Mouse (Mus musculus) layer of hippocampus, postnatal 36 days (tissue): ENCODE measurements at regions not wholly inside any gene's neighbourhood (a gene's known extent, or its start where the extent isn't known, plus 50 kb on each side); places are given as distances from the start of the nearest gene placed in this dataset.
A peak's percentile ranks its signal among the peaks of the same experiment; 100 is the strongest.

Source experiments
- DNase-seq, 2 experiments: peaks; one replicate each; pipeline ENCODE4 v3.0.0; 2022

GRCm38 (mm10) chr13:118603474-118603873, 66.1 kb upstream of the Fgf10 start:
- no peak for DNase-seq

GRCm38 (mm10) chr13:118596856-118597255, 72.7 kb upstream of the Fgf10 start:
- peak in 1 of 2 experiments; percentile 3 for DNase-seq

- DNase-seq: no peak
Measured at GRCm38 (mm10) chr13:118596218-118596795, 73.3 kb upstream of the Fgf10 start.

GRCm38 (mm10) chr13:118592074-118592473, 77.5 kb upstream of the Fgf10 start:
- no peak for DNase-seq

GRCm38 (mm10) chr13:118572555-118572954, 97.0 kb upstream of the Fgf10 start:
- no peak for DNase-seq

GRCm38 (mm10) chr13:118565219-118565833, 104.3 kb upstream of the Fgf10 start:
- no peak for DNase-seq

GRCm38 (mm10) chr13:118558966-118559365, 110.6 kb upstream of the Fgf10 start:
- no peak for DNase-seq

- DNase-seq: no peak
Measured at GRCm38 (mm10) chr13:118552029-118552428, 117.6 kb upstream of the Fgf10 start.

- no peak for DNase-seq
Measured at GRCm38 (mm10) chr13:118538742-118539141, 130.8 kb upstream of the Fgf10 start.

GRCm38 (mm10) chr13:118513961-118514360, 126.9 kb upstream of the Mrps30 start:
- DNase-seq: no peak

GRCm38 (mm10) chr13:118506136-118506535, 119.1 kb upstream of the Mrps30 start:
- no peak for DNase-seq

GRCm38 (mm10) chr13:118490610-118491009, 103.6 kb upstream of the Mrps30 start:
- DNase-seq: peak in 1 of 2 experiments; percentile 4

GRCm38 (mm10) chr13:118483031-118483430, 96.0 kb upstream of the Mrps30 start:
- no peak for DNase-seq

- no peak for DNase-seq
Measured at GRCm38 (mm10) chr13:118480237-118480636, 93.2 kb upstream of the Mrps30 start.

GRCm38 (mm10) chr13:118478487-118478886, 91.4 kb upstream of the Mrps30 start:
- DNase-seq: no peak

GRCm38 (mm10) chr13:118472578-118472977, 85.5 kb upstream of the Mrps30 start:
- DNase-seq: no peak

- DNase-seq: no peak
Measured at GRCm38 (mm10) chr13:118459672-118460384, 72.8 kb upstream of the Mrps30 start.

GRCm38 (mm10) chr13:118448977-118449705, 62.1 kb upstream of the Mrps30 start:
- DNase-seq: no peak

GRCm38 (mm10) chr13:118441322-118442064, 54.4 kb upstream of the Mrps30 start:
- no peak for DNase-seq
